Mouse (Mus musculus) ES-E14 (cell line): ENCODE measurements at regions not wholly inside any gene's neighbourhood (a gene's known extent, or its start where the extent isn't known, plus 50 kb on each side); places are given as distances from the start of the nearest gene placed in this dataset.

Experiments used
- DNase-seq: peaks from one replicate; pipeline ENCODE4 v3.0.0-alpha.2; 2013; ENCODE audit warnings: low read depth, low spot score
- H3K27ac ChIP-seq: 2 replicates; pipeline ENCODE4 v1.5.1; 2012; ENCODE audit warnings: low read depth, mild to moderate bottlenecking, low read length, moderate library complexity, mixed read lengths; ENCODE audit not compliant: poor library complexity, insufficient read depth, severe bottlenecking
- H3K36me3 ChIP-seq: 2 replicates; pipeline ENCODE4 v1.6.1; 2012; ENCODE audit warnings: mild to moderate bottlenecking, low read length, moderate library complexity, mixed read lengths; ENCODE audit not compliant: control insufficient read depth, poor library complexity, insufficient read depth, severe bottlenecking
- H3K4me1 ChIP-seq, 2 experiments: fragments of 150-350 bp in 1 of 2; sonication (generic) in 1 of 2; 2 replicates each; pipeline ENCODE4 v1.6.1; 2012; ENCODE audit warnings: low read length in 2 of 2, mild to moderate bottlenecking in 1 of 2, mixed read lengths in 1 of 2; ENCODE audit not compliant: control insufficient read depth in 2 of 2, insufficient read depth in 2 of 2, poor library complexity in 1 of 2
- H3K4me3 ChIP-seq, 2 experiments: fragments of 150-350 bp in 1 of 2; sonication (generic) in 1 of 2; 2 replicates each; pipeline ENCODE4 v1.5.1; 2012; ENCODE audit warnings: low read length in 2 of 2, low read depth in 1 of 2, mild to moderate bottlenecking in 1 of 2, mixed read lengths in 1 of 2; ENCODE audit not compliant: insufficient read depth in 1 of 2, poor library complexity in 1 of 2, severe bottlenecking in 1 of 2
- H3K9ac ChIP-seq: 2 replicates; pipeline ENCODE4 v1.6.1; 2012; ENCODE audit warnings: low read depth, mild to moderate bottlenecking, low read length, mixed read lengths; ENCODE audit not compliant: poor library complexity, insufficient read depth, severe bottlenecking
- H3K9me3 ChIP-seq: fragments of 150-350 bp; sonication (generic); 2 replicates; pipeline ENCODE4 v1.6.1; 2012; ENCODE audit warnings: low read depth, mild to moderate bottlenecking, low read length; ENCODE audit not compliant: control insufficient read depth, insufficient read depth
- CHD2 ChIP-seq: IDR thresholded peaks from 2 replicates; pipeline ENCODE4 v1.6.1; 2014; ENCODE audit warnings: mild to moderate bottlenecking, low read depth, low read length, inconsistent platforms
- HCFC1 ChIP-seq: IDR thresholded peaks from 2 replicates; pipeline ENCODE4 v1.6.1; 2012; ENCODE audit warnings: low read length, inconsistent platforms, borderline replicate concordance; ENCODE audit not compliant: insufficient read depth
- MAFK ChIP-seq: IDR thresholded peaks from 2 replicates; pipeline ENCODE4 v1.6.1; 2014; ENCODE audit warnings: mild to moderate bottlenecking, low read depth, low read length, inconsistent platforms; ENCODE audit not compliant: insufficient read depth
- ZC3H11A ChIP-seq: IDR thresholded peaks from 2 replicates; pipeline ENCODE4 v1.6.1; 2012; ENCODE audit warnings: low read depth, mild to moderate bottlenecking, inconsistent platforms, low read length, borderline replicate concordance
- ZNF384 ChIP-seq: IDR thresholded peaks from 2 replicates; pipeline ENCODE4 v1.6.1; 2012; ENCODE audit warnings: low read depth, low read length, inconsistent platforms
- in situ Hi-C, 2 experiments: fragments of 600-800 bp; cut with MboI; formaldehyde crosslinking; loops; one replicate each; pipeline ENCODE4 v1.15.1; 2025; ENCODE audit warnings: low sequenced_read_pairs in 2 of 2, inconsistent platforms in 1 of 2; ENCODE audit not compliant: unreplicated experiment in 2 of 2

DNA sequence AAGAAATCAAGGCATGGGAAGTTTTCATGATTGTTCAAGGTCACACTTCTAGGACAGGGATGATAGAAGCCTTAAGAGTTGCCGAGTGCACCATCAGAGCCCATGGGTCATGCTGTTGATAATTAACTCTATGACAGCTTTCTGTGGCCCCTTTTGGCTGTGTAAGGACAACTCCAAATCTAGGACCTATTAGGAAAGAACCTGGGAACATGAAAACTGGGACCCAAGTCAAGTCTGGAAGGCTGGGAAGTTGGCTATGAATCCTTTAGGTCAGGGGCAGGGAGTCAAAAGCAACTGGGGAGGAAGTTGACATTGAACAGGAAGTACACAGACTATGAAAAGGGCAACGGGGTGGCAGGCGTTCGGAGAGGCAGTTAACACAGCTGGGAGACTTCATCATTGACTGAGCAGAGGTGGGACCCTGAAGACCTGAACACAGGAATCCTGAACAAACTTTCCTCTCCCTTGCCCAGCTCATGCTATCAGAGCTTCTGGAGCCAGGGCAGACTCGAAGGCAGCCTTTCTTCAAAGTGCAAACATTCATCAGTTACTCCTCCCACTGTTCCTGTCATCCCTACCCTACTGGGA lies 98.1 kb upstream of the Zfand5 start:
- no peaks in the 10 kb centered on the region for H3K36me3 ChIP-seq
- no peak overlapping the region for H3K9ac ChIP-seq
- in situ Hi-C loops, result no loop called here
- TF ChIP-seq HCFC1, result no peak
- no peak for TF ChIP-seq MAFK
- TF ChIP-seq ZNF384, result no peak
- TF ChIP-seq ZC3H11A, result no peak
- no peak overlapping the region for H3K27ac ChIP-seq
- DNase-seq, result no peak
- H3K9me3 ChIP-seq, result no peaks in the 10 kb centered on the region
- peaks cover 2 to 8% of the 10 kb centered on the region in 2 experiments; a peak in 2 of 4 replicates for H3K4me1 ChIP-seq
- no peak overlapping the region for H3K4me3 ChIP-seq

DNA sequence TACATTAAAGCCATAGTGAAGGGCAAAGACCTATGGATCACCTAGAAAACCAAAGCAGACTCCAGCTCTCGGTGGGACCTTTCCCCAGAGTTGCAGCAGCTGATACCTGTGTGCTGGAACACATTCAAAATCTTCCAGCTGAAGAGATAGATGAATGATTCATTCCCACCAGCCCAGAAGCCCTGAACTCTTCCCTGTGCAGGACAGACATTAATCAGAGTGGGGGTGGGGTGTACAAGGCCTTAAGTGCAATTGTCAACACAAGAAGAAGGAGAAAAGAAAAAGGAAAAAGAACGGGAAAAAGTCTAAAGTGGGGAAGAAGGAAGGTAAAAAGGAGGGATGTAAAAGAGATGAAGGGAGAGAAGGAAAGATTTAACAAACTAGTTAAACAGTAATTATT lies 100.9 kb upstream of the Zfand5 start:
- TF ChIP-seq HCFC1 (no peak), ZC3H11A (no peak), MAFK (no peak), CHD2 (no peak), ZNF384 (no peak)
- H3K9ac ChIP-seq, result no peak overlapping the region
- no peak overlapping the region for H3K27ac ChIP-seq
- peaks cover 2 to 8% of the 10 kb centered on the region in 2 experiments; a peak in 2 of 4 replicates for H3K4me1 ChIP-seq
- no peak for DNase-seq
- H3K4me3 ChIP-seq, result no peak overlapping the region
- in situ Hi-C loops, result no loop called here
- no peaks in the 10 kb centered on the region for H3K9me3 ChIP-seq
- no peaks in the 10 kb centered on the region for H3K36me3 ChIP-seq

DNA sequence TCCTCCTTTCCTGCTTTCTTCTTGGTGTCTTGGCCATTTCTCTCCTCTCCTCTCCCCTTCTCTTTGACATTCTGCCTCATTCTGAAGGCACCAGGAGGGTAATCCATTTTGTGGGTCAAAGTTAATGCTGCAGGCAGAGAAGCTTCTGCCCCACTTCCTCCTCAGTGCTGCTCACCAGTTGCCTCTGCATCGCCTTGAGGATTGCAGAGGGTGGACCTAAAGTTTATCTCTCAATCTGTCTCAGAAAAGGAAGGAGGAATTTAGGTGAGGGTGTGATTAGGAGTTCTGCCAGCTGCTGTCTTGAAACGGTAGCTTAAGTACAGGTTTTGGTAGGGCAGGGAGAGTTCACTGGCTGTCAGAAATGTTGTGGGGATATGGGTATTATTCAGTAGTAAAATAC lies 101.3 kb upstream of the Zfand5 start:
- Histone ChIP-seq H3K27ac (no peak overlapping the region), H3K9me3 (no peaks in the 10 kb centered on the region), H3K4me3 (no peak overlapping the region), H3K36me3 (no peaks in the 10 kb centered on the region), H3K9ac (no peak overlapping the region), H3K4me1 (peaks cover 2 to 8% of the 10 kb centered on the region in 2 experiments; a peak in 2 of 4 replicates)
- TF ChIP-seq HCFC1 (no peak), ZNF384 (no peak), ZC3H11A (no peak), MAFK (no peak), CHD2 (no peak)
- in situ Hi-C loops, result no loop called here
- no peak for DNase-seq

DNA sequence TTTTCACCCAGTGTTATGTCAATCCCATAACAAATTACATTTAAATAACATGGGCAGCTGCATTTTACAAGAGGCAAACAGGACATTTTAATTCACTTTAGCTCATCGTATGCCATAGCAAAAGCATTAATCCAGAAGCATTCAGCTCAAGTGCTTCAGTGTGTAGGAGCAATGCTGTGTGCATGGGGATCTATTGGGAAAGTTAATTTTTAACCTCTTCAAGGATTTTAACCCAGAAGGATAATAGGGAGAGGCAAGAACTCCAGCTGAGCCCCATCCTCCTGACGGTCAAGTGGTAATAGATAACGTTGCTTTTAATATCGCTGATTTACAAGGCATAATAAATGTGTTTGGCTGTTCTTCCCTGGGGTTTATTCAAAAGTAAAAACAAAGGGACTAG lies 105.1 kb upstream of the Zfand5 start:
- no peak overlapping the region for H3K27ac ChIP-seq
- H3K4me1 ChIP-seq, result no peaks in the 10 kb centered on the region
- TF ChIP-seq ZNF384 (no peak), HCFC1 (no peak), CHD2 (no peak), MAFK (no peak), ZC3H11A (no peak)
- no peak overlapping the region for H3K9ac ChIP-seq
- H3K36me3 ChIP-seq, result no peaks in the 10 kb centered on the region
- no peak for DNase-seq
- H3K4me3 ChIP-seq, result no peak overlapping the region
- H3K9me3 ChIP-seq, result no peaks in the 10 kb centered on the region
- in situ Hi-C loops, result no loop called here

DNA sequence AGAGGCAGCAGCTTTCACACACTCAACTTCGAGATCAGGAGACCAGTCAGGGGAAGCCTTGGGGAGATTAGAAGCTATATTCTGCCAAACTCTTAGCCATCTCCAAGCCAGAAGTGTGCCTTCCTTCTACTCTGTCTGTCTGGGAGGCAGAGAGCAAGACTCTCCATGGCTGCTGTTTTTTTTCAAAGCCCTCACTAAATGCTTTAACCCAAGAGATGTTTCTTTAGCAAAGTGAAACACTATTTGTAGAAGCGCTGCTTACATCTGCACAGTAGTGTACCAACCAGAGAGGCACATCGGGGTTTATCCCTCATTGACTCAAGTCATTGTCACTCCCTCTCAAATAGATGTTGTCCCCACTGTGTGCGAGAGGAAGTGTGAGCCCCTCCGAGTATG lies 105.6 kb upstream of the Zfand5 start:
- no peak for TF ChIP-seq ZC3H11A
- TF ChIP-seq CHD2, result no peak
- TF ChIP-seq HCFC1, result no peak
- TF ChIP-seq MAFK, result no peak
- no peak for TF ChIP-seq ZNF384
- Histone ChIP-seq H3K9ac (no peak overlapping the region), H3K4me1 (no peaks in the 10 kb centered on the region), H3K27ac (no peak overlapping the region), H3K9me3 (no peaks in the 10 kb centered on the region), H3K36me3 (no peaks in the 10 kb centered on the region), H3K4me3 (no peak overlapping the region)
- no peak for DNase-seq
- in situ Hi-C loops, result no loop called here
